Mouse (Mus musculus) T-helper 1 cell (primary cell): ENCODE results near the gene Eif4e3.

Source experiments
- in situ Hi-C: fragments of 300-600 bp; cut with MboI, MseI; formaldehyde crosslinking; loops from one replicate; pipeline ENCODE4 v1.15.1; 2025; ENCODE audit warnings: high pct_unique_total_duplicates

Gene Eif4e3

DNA sequence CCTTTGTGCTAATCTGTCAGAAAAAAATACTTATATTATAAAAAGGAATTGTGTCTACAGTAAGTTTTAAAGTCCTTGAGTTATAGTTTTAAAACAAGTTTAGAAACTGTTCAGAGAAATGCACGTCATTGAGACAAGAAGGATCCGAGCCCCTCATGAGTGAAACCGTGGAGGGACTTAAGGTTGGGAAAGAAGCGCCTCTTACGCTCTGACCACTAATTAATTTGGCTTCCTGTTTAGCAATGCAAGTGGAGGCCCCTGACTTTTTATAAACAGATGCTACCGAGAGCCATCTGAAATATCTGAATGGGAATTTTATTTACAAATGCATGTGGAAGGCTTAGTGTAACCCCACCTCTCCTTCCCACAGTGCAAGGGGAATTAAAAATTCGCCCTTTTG lies 41.3 kb downstream of the Eif4e3 start:
- in situ Hi-C loops = no loop called here

DNA sequence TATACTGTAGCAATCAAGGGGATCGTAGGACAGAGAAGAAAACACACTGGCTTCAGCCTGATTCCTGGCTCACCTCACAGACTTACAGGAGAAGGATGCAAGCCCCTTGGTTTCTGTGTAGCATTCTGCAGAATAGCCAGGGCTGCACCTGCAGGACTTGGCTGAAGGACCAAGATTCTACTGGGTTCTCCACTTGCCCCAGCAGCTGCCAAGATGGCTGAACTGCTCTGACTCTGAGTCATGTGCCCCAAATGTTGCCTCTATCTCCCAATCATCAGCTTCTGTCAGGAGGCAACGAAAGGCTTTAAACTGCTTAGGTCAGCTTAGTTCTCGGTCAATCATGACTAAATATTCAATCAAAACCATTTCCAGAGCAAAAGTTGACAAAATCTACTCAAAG lies 42.0 kb downstream of the Eif4e3 start:
- in situ Hi-C loops = no loop called here

- in situ Hi-C loops = no loop called here
These were observed 42.9 kb downstream of the Eif4e3 start for GRCm38 (mm10) chr6:99623641-99624040.

DNA sequence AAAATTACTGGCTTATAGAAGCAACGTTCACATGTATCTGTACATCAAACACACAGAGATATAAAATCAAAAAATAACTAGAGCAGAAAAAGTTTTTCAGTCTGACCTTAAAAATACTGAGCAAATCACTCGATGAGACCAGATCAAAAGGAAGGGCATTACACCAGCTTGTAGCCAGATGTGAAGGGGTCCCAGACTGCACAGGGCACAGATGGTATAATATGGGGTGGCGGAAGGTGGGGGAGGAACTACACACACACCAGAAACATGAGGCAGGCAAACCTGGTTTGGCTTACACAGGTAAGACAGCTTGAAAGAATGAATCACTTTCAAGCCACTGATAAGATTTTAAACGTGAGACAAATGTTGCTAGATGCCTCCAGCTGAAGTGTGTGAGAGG lies 45.4 kb downstream of the Eif4e3 start:
- in situ Hi-C loops = no loop called here

DNA sequence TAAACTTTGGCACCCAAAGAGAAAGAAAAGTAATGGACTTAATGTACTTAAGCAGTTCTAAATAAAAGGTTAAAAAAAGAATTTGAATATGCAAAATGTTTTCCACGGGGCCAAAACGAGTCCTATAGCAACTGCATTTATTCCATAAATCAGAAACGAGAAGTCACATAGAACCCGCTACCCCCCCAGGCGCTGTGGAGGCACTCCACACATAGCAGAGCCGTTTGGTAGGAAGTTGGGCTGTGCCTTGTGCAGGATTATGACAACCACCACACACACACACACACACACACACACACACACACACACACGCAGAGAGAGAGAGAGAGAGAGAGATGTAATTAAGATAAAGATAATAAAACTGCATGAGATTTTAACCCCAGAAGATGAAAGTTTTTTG lies 46.1 kb downstream of the Eif4e3 start:
- in situ Hi-C loops = no loop called here

DNA sequence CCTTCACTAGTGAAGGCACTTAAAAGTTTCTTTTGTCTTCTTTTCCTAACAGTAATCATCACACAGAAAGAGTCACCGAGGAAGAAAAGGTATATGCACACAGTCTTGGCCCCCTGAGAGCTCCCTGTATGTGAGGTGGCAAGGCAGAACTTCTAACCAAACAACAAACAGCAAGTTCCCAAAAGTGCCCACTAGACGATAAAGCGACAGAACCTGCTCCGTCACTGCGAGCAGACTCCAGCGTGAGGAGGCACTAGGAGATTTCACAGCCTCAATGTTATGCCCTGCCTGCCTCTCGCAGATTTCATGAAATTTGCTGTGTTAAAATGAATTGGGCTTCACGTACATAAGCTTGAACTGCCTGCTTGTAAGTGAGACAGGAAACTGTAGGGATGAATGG lies 46.6 kb downstream of the Eif4e3 start:
- in situ Hi-C loops = no loop called here

DNA sequence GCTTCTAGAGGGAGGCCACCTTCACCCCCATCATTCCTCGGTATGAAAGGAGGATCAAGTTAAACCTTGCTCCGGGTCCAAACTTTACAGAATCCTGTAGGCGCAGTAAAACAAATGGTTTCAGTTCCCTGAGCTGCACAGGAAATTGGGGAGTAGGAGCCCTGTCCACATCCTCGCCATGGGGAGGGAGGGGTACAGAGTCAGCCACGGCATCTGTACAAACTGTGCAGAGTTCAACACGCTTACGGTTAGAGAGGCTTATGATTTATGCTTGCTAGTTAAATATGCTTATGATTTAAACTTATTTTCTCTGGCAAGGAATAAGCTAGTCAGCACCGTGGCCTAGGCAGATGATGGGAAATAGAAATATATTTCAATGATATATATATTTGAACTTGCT lies 47.1 kb downstream of the Eif4e3 start:
- in situ Hi-C loops = no loop called here

DNA sequence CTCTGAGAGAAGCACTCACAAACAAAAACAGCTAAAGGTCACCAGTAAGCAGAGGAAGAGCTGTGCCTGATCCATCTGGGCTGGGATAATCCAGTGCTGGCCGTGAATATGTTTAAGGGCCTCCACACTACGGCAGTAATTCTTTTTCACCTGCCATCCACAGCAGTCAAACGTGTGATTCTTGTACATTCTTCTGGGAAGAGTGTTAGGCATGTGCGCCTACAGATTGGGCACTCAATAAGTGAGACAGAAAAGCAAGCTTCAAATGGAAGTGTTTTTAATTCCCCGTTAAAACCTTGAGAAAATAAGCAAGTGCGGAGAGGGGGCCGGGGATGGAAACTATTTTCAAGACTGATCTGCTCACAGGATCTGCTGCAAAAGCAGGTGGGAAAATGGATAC lies 48.7 kb downstream of the Eif4e3 start:
- in situ Hi-C loops = no loop called here

GRCm38 (mm10) chr6:99617415-99617814 lies 49.2 kb downstream of the Eif4e3 start:
- in situ Hi-C loops = no loop called here

DNA sequence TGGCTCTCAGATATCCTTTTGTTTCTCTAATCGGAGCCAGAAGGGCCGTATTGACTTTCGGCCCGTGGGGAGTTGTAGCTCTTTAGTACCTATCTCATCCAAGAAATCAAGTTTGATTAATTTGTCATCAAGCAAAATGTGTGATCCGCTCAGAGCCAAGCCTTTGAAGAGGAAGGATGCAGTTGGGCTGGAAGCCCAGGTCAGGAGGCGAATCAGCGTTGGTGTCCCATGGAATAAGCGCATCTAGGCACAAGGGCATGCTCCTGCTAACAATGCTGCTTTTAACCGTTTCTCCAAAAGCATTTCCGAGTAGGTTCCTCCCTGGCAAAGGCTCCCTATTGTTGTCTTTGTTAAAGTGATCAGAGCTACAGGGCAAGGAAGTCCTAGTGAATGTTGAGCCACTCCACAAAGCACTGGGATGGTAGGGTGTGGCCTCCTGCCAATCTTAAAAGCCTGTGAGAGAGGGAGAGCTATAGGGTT lies 51.3 kb downstream of the Eif4e3 start:
- in situ Hi-C loops = no loop called here

DNA sequence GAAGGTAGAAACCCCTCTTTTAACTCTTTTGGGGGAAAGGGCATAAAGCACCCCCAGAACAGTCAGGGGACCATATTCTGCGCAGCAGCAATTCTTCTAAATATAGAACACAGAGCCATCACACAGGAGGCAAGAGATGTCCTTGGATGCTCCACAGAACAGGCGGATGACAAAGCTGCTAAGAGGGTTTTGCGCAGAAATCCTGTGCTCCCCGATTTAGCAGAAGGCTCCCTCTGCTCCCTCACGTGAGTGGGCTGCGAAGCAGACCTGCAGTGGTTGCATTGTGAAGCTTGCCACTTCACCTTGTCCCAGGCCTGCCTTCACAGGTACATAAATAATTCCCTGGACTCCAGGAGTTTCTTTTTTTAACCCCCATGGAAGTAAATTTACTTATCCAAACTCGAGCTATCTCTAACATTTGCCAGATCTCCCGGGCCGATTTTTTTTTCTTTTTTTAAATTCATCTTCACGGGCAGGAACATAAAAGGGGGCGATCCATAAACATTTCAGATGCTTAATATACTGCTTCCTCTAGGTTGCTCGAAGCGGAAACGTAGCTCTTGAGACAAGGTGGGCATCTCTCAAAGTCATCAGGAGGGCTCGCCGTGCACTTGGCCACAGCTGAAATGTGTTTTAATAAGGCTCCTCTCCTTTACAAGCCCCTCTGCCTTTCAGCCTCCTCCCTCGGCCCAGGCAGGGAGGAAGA lies 51.9 kb downstream of the Eif4e3 start:
- in situ Hi-C loops = no loop called here

GRCm38 (mm10) chr6:99611866-99612265 lies 54.7 kb downstream of the Eif4e3 start:
- in situ Hi-C loops = no loop called here

GRCm38 (mm10) chr6:99610454-99611427 lies 55.8 kb downstream of the Eif4e3 start:
- in situ Hi-C loops = no loop called here

DNA sequence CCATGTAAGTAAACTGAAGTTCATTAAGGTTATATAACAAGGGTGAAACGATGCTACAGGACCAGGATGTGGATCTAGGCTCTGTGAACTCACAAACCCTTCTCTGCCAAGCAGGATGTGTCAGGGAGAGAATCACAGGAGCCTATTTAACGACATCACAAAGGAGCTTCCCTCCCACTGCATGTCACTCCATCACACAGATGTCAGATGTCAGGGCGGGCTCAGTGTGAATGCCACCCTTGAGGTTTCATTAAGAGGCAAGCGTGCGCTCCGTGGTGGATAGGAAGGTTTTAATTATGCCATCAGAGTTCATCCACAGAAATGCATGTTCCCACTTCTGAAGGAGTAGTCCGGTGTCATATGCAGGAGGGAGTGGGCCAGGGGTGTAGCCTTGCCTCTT lies 60.5 kb downstream of the Eif4e3 start:
- in situ Hi-C loops = no loop called here

GRCm38 (mm10) chr6:99604758-99605157 lies 61.8 kb downstream of the Eif4e3 start:
- in situ Hi-C loops = no loop called here

- in situ Hi-C loops = no loop called here
These were observed 64.1 kb downstream of the Eif4e3 start for GRCm38 (mm10) chr6:99602434-99602833.

GRCm38 (mm10) chr6:99600886-99601285 lies 65.7 kb downstream of the Eif4e3 start:
- in situ Hi-C loops = no loop called here

- in situ Hi-C loops = no loop called here
These were observed 66.3 kb downstream of the Eif4e3 start for GRCm38 (mm10) chr6:99600168-99600793.

- in situ Hi-C loops = loop anchor here (5.0 kb wide), 1 partner anchor 1077 kb away; no protein-coding TSS in a partner anchor
These were observed 66.9 kb downstream of the Eif4e3 start for GRCm38 (mm10) chr6:99599651-99600050.

GRCm38 (mm10) chr6:99599229-99599628 lies 67.3 kb downstream of the Eif4e3 start:
- in situ Hi-C loops = loop anchor here (5.0 kb wide), 1 partner anchor 1077 kb away; no protein-coding TSS in a partner anchor

GRCm38 (mm10) chr6:99577040-99577439 lies 89.5 kb downstream of the Eif4e3 start:
- in situ Hi-C loops = no loop called here

DNA sequence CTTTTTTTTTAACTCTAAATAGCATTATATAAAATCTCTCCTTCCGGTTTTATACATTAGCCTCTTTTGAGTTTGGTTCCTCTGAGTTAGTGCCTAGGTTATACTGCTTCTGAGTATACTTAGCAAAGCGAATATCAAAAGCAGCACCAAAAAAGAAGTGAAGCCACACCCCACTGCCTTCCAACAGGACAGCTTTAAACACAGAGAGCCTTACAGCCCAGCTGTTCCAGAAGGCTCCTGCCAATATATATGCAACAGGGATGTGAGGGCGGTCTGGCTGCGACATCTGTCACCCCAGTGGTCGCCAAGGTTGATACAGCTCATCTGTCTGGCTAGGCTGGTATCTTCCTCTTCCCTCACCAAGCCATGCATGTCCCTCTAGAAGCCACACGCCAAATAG lies 90.9 kb downstream of the Eif4e3 start:
- in situ Hi-C loops = no loop called here
